Mouse (Mus musculus) heart, embryonic 16.5 days (tissue): ENCODE data around the gene Mycbp2. TPM values are rescaled to one million over a fixed set of nuclear protein-coding genes. Genes with fewer than 3 reads are reported as not detected.

Experiments
- ATAC-seq: fragments of 200-750 bp; cut with Nextera tagmentation; replicated peaks from 2 replicates; pipeline ENCODE4 v1.8.0; 2017; ENCODE audit warnings: moderate number of reproducible peaks; ENCODE audit not compliant: insufficient read depth, low FRiP score; ENCODE audit errors: extremely low read depth
- H3K27ac ChIP-seq: fragments of 300-500 bp; sonication (generic); 2 replicates; pipeline ENCODE4 v1.5.1; 2014; ENCODE audit warnings: mild to moderate bottlenecking, low read length, control low read depth, moderate library complexity
- H3K27me3 ChIP-seq: fragments of 300-500 bp; sonication (generic); 2 replicates; pipeline ENCODE4 v1.6.1; 2014; ENCODE audit warnings: low read length, mixed read lengths; ENCODE audit not compliant: control insufficient read depth, insufficient read depth
- H3K36me3 ChIP-seq: fragments of 300-500 bp; sonication (generic); 2 replicates; pipeline ENCODE4 v1.6.1; 2014; ENCODE audit not compliant: control insufficient read depth, insufficient read depth
- H3K4me1 ChIP-seq: fragments of 300-500 bp; sonication (generic); 2 replicates; pipeline ENCODE4 v1.6.1; 2014; ENCODE audit warnings: low read length, mixed read lengths; ENCODE audit not compliant: control insufficient read depth, insufficient read depth
- H3K4me2 ChIP-seq: fragments of 300-500 bp; sonication (generic); 2 replicates; pipeline ENCODE4 v1.6.1; 2014; ENCODE audit warnings: low read depth, mild to moderate bottlenecking, control low read depth, low read length
- H3K4me3 ChIP-seq: fragments of 300-500 bp; sonication (generic); 2 replicates; pipeline ENCODE4 v1.5.1; 2014; ENCODE audit warnings: mild to moderate bottlenecking, control low read depth, low read length
- H3K9ac ChIP-seq: fragments of 300-500 bp; sonication (generic); 2 replicates; pipeline ENCODE4 v1.6.1; 2014; ENCODE audit warnings: low read length, control low read depth
- H3K9me3 ChIP-seq: fragments of 300-500 bp; sonication (generic); replicated peaks from 2 replicates; pipeline ENCODE4 v1.6.1; 2016; ENCODE audit warnings: low read length; ENCODE audit not compliant: control insufficient read depth
- whole genome bisulfite sequencing: fragments of 180-500 bp; shearing (Covaris S2); extraction: QIAGEN DNeasy Blood & Tissue Kit; methylation state at CpG from one replicate; pipeline ENCODE4 v1.1.7; 2014; 5-methylcytosine and 5-hydroxymethylcytosine counted together
- polyA plus RNA-seq: library from polyadenylated mRNA; unstranded; fragments of >200 nt; fragmentation: Nextera tagmentation; extraction: Ambion mirVana; gene quantifications from 2 replicates; pipeline ENCODE4 v1.2.1, GENCODE M21; 2015

Mycbp2 gene
- polyA plus RNA-seq, 1 experiment from 2014 or later: 12.7 TPM

- 86% methylated on average over 2 of the region's 2 CpGs for WGBS
- no peaks in the 10 kb centered on the region for H3K9me3 ChIP-seq
- no peak overlapping the region for H3K4me2 ChIP-seq
- H3K27me3 ChIP-seq: no peaks in the 10 kb centered on the region
- no peak overlapping the region for H3K27ac ChIP-seq
- H3K36me3 ChIP-seq: peaks cover 15% of the 10 kb centered on the region
- H3K4me3 ChIP-seq: no peak overlapping the region
- H3K9ac ChIP-seq: no peak overlapping the region
- no peak for ATAC-seq
- H3K4me1 ChIP-seq: no peaks in the 10 kb centered on the region
These were observed 50.4 kb downstream of the Mycbp2 start for GRCm38 (mm10) chr14:103296227-103296626.

GRCm38 (mm10) chr14:103286650-103287049 lies 60.0 kb downstream of the Mycbp2 start:
- Histone ChIP-seq H3K27me3 (no peaks in the 10 kb centered on the region), H3K4me2 (no peak overlapping the region), H3K27ac (no peak overlapping the region), H3K36me3 (peaks cover 19% of the 10 kb centered on the region), H3K9me3 (no peaks in the 10 kb centered on the region), H3K9ac (no peak overlapping the region), H3K4me3 (no peak overlapping the region), H3K4me1 (no peaks in the 10 kb centered on the region)
- 86% methylated on average over 2 of the region's 2 CpGs for WGBS
- no peak for ATAC-seq

DNA sequence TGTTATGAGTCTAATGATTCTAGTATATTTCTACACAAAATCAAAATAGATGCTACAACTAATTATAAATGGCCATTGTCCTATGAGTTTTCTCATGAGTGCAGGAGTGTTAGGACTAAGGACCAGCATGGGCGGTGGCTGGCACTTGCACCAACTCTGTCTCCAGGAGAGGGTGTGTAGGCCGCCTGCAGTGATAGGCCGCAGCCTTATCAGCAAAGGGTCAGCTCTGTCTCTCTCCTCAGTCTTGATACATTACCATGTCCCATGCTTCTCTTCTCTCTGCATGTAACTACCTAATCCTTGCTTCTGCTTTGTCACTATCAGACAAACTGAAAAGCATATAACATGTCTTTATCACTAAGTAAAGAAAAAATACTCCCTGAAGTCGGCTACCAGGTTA lies 69.9 kb downstream of the Mycbp2 start:
- Histone ChIP-seq H3K4me3 (no peak overlapping the region), H3K9ac (no peak overlapping the region), H3K36me3 (peaks cover 6% of the 10 kb centered on the region; the same call in 1 of the 2 replicates), H3K4me1 (no peaks in the 10 kb centered on the region), H3K27me3 (no peaks in the 10 kb centered on the region), H3K4me2 (no peak overlapping the region), H3K9me3 (no peaks in the 10 kb centered on the region), H3K27ac (no peak overlapping the region)
- 68% methylated on average over 4 of the region's 4 CpGs for WGBS
- ATAC-seq: no peak

DNA sequence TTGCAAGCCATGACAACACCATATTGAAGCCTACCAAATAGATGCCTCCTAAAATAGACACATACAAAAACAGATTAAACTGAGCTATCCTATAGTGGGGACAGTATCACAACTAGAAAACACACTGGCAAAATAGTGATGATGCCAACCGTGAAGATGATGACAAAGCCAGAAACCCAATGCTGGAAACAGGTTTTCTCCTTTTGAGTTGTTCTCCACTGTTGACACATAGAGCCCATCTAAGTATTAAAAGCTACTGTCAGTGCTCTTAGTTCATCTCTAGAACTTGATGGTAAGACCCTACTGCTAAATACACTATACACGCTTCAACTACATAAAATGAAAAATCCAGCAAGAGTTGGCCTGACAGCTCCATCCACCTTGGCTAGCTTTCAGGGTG lies 86.2 kb downstream of the Mycbp2 start:
- Histone ChIP-seq H3K27ac (no peak overlapping the region), H3K36me3 (peaks cover 27% of the 10 kb centered on the region), H3K4me2 (no peak overlapping the region), H3K9ac (no peak overlapping the region), H3K9me3 (no peaks in the 10 kb centered on the region), H3K27me3 (no peaks in the 10 kb centered on the region), H3K4me1 (no peaks in the 10 kb centered on the region), H3K4me3 (no peak overlapping the region)
- 93% methylated on average over 2 of the region's 2 CpGs for WGBS
- no peak for ATAC-seq

DNA sequence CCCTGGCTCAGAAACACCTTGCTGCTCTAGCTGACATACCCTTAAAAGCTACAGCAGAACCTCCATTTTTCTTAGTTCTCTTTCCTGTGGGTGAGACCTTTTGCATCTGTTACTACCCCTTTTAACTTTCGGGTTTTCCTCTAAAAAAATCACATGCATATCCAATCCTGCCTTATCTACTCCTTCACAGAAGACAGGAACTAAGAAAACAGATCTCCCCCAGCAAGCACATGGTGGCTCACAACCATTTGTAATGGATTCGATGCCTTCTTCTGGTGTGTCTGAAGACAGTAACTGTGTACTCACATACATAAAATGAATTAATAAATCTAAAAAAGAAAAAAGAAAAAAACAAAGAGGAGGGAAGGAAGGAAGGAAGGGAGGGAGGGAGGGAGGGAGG lies 87.9 kb downstream of the Mycbp2 start:
- Histone ChIP-seq H3K4me2 (no peak overlapping the region), H3K9me3 (no peaks in the 10 kb centered on the region), H3K4me1 (no peaks in the 10 kb centered on the region), H3K36me3 (peaks cover 27% of the 10 kb centered on the region), H3K9ac (no peak overlapping the region), H3K27ac (no peak overlapping the region), H3K27me3 (no peaks in the 10 kb centered on the region), H3K4me3 (no peak overlapping the region)
- 87% methylated on average over 2 of the region's 2 CpGs for WGBS
- ATAC-seq: no peak

DNA sequence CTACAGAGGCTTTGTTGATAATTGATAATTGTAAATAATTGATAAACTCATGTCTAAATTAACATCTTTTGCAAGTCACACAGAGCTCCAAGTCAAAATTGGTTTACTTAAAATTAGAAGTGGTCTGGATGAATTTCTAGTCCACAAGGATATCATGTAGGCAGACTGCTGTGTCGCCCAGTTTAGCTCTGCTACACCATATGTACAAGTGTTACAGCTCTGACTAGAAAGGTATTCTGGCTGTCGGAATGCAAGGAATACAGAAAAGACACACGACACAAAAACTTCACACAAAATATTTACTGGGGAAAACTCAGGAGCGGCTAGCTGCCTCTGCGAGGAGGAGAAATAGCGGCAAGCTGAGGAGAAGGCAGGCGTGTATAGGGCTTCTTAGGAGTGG lies 89.7 kb downstream of the Mycbp2 start:
- WGBS: 92% methylated on average over 7 of the region's 7 CpGs
- Histone ChIP-seq H3K9me3 (no peaks in the 10 kb centered on the region), H3K4me1 (no peaks in the 10 kb centered on the region), H3K9ac (no peak overlapping the region), H3K27ac (no peak overlapping the region), H3K36me3 (peaks cover 25% of the 10 kb centered on the region), H3K27me3 (no peaks in the 10 kb centered on the region), H3K4me2 (no peak overlapping the region), H3K4me3 (no peak overlapping the region)
- ATAC-seq: no peak

- 88% methylated on average over 2 of the region's 2 CpGs for WGBS
- H3K4me2 ChIP-seq: no peak overlapping the region
- H3K27me3 ChIP-seq: no peaks in the 10 kb centered on the region
- H3K9me3 ChIP-seq: no peaks in the 10 kb centered on the region
- no peak overlapping the region for H3K4me3 ChIP-seq
- no peaks in the 10 kb centered on the region for H3K4me1 ChIP-seq
- no peak overlapping the region for H3K27ac ChIP-seq
- no peak overlapping the region for H3K9ac ChIP-seq
- H3K36me3 ChIP-seq: peaks cover 7% of the 10 kb centered on the region
- ATAC-seq: no peak
These were observed 92.3 kb downstream of the Mycbp2 start for GRCm38 (mm10) chr14:103254311-103254710.

GRCm38 (mm10) chr14:103242020-103242419 lies 104.6 kb downstream of the Mycbp2 start:
- WGBS: 95% methylated on average over 6 of the region's 6 CpGs
- ATAC-seq: no peak

DNA sequence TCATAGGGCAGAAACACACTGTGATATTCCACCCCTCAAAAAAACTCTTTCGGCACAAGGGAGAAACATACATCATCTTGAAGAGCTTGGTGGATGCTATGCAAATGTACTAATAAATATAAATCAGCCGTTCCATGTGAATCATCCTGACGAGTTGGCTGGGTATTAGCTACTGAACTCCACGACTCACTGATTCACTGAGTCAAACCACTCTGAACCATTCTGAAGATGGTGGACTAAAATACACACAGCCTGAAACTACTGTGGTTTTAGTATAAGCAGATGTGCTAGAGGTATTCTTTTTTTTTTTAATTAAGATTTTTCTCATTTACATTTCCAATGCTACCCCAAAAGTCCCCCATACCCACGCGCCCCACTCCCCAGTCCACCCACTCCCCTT lies 111.8 kb downstream of the Mycbp2 start:
- no peaks in the 10 kb centered on the region for H3K27me3 ChIP-seq
- H3K4me1 ChIP-seq: no peaks in the 10 kb centered on the region
- H3K4me2 ChIP-seq: no peak overlapping the region
- no peaks in the 10 kb centered on the region for H3K9me3 ChIP-seq
- no peaks in the 10 kb centered on the region for H3K36me3 ChIP-seq
- no peak overlapping the region for H3K27ac ChIP-seq
- WGBS: 91% methylated on average over 6 of the region's 6 CpGs
- no peak overlapping the region for H3K4me3 ChIP-seq
- ATAC-seq: no peak
- H3K9ac ChIP-seq: no peak overlapping the region

More at GRCm38 (mm10) chr14:103242020-103242419, 104.6 kb downstream of the Mycbp2 start:
- Histone ChIP-seq H3K4me3 (no peak overlapping the region), H3K27ac (no peak overlapping the region), H3K4me1 (no peaks in the 10 kb centered on the region), H3K9me3 (no peaks in the 10 kb centered on the region), H3K9ac (no peak overlapping the region), H3K36me3 (peaks cover 16% of the 10 kb centered on the region), H3K27me3 (no peaks in the 10 kb centered on the region), H3K4me2 (no peak overlapping the region)
